Mouse (Mus musculus) megakaryocyte, embryonic 14.5 days (primary cell): ENCODE results near the gene Fcna. TPM values are rescaled to one million over a fixed set of nuclear protein-coding genes. Genes with fewer than 3 reads are reported as not detected.

ENCODE experiments used
- H3K27me3 ChIP-seq: replicated peaks from 2 replicates; pipeline ENCODE3; 2012; ENCODE audit warnings: inconsistent platforms
- H3K36me3 ChIP-seq: replicated peaks from 2 replicates; pipeline ENCODE3; 2012; ENCODE audit warnings: low read length, inconsistent platforms, mixed read lengths
- H3K4me1 ChIP-seq: 2 replicates; pipeline ENCODE4 v1.6.1; 2012; ENCODE audit warnings: inconsistent platforms
- H3K4me3 ChIP-seq: replicated peaks from 2 replicates; pipeline ENCODE3; 2012; ENCODE audit warnings: moderate library complexity, mild to moderate bottlenecking, inconsistent platforms
- H3K9me3 ChIP-seq: 2 replicates; pipeline ENCODE4 v1.6.1; 2012; ENCODE audit warnings: inconsistent platforms
- FLI1 ChIP-seq: IDR thresholded peaks from 2 replicates; pipeline ENCODE4 v1.6.1; 2012; ENCODE audit warnings: low read length, inconsistent platforms, mixed read lengths
- GATA1 ChIP-seq: IDR thresholded peaks from 3 replicates; pipeline ENCODE4 v1.6.1; 2012; ENCODE audit warnings: mixed read lengths, low read length, inconsistent platforms, borderline replicate concordance
- polyA plus RNA-seq: library from polyadenylated mRNA; stranded (reverse); fragments of >175 nt; gene quantifications from 2 replicates; pipeline ENCODE4 v1.2.3, GENCODE M21; 2012; ENCODE audit warnings: low replicate concordance; ENCODE audit not compliant: insufficient read depth

Fcna gene
- polyA plus RNA-seq: 0.49 TPM in 1 of 2 replicates, not detected in the other

DNA sequence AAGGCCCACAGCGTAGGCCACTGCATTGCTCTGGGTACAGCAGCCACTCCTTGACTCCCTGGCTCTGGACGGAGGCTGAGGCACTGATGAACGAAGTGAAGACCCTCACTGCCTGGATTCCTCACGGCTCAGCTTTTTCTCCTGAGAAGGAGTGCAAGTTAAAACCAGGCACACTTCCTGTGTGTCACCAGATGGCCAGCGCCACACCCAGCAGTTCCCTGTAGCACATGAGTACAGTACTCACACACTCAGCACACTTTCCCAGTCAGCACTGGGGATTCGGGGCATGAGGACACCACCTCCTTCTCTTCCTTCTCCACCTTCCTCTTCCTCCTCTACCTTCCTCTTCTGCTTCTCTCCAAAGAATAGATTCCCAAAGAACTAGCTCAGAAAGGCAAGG, at the start of gene Fcna:
Fcna (minus strand) TSS at position 220 of the 400 bp plus-strand sequence.
- no peaks in the 10 kb centered on the region for H3K36me3 ChIP-seq
- peaks cover 10% of the 10 kb centered on the region for H3K4me1 ChIP-seq
- no peaks in the 10 kb centered on the region for H3K9me3 ChIP-seq
- no peak for TF ChIP-seq GATA1
- TF ChIP-seq FLI1: no peak
- peak within 1 kb of the TSS; percentile 33 for H3K4me3 ChIP-seq
- peaks cover 69% of the 10 kb centered on the region for H3K27me3 ChIP-seq

DNA sequence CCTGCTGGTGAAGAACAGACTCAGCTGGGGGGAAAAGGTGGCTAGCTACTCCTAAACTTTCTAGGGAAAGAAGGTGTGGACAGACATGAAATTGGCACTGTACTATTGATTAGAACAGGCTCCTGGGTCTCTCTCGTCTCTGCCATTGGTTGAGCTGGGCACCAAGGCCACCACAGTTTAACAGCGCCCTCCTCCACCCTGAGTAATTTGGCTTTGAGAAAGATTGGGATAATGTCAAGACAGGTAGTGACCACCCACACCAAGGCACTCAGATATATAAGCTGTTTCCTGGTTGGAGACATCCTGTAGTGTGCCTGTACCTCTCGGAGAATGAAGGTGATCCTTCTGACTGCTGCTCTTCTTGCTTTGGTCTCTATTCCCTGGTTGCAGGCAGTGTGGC, 48.7 kb upstream of the Fcna start, which contains the start of gene Lcn6:
Lcn6 (plus strand) TSS at position 301 of the 400 bp plus-strand sequence.
- TF ChIP-seq FLI1: no peak
- no peak for TF ChIP-seq GATA1
- Histone ChIP-seq H3K27me3 (peaks cover 55% of the 10 kb centered on the region), H3K36me3 (no peaks in the 10 kb centered on the region), H3K4me3 (no peak within 1 kb of the TSS), H3K9me3 (no peaks in the 10 kb centered on the region), H3K4me1 (no peaks in the 10 kb centered on the region)

DNA sequence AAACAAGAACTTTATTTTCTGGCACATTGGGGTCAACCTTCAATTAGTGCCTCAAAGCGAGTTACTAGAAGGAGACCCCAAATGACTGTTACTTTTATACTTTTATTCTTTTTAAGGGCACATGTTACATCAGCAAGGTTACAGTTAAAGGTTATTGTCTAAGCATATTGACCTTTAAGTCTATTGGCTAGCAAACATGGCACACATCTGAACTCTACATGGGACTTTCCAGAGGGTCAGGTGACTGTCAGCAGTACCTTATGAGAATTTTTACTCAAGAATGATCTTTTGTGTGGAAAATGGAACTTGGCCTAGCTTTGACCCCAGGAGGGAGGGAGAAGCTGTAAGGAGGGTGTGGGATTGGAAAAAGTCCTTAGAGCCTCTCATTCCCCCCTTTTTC, 38.7 kb upstream of the Fcna start:
- TF ChIP-seq GATA1 (no peak), FLI1 (no peak)
- 0 out of 2 replicates have a peak, but pooled peaks cover 3% of the 10 kb centered on the region for H3K9me3 ChIP-seq
- peaks cover 46% of the 10 kb centered on the region for H3K27me3 ChIP-seq
- no peaks in the 10 kb centered on the region for H3K36me3 ChIP-seq
- H3K4me1 ChIP-seq: no peaks in the 10 kb centered on the region
- no peak overlapping the region for H3K4me3 ChIP-seq

DNA sequence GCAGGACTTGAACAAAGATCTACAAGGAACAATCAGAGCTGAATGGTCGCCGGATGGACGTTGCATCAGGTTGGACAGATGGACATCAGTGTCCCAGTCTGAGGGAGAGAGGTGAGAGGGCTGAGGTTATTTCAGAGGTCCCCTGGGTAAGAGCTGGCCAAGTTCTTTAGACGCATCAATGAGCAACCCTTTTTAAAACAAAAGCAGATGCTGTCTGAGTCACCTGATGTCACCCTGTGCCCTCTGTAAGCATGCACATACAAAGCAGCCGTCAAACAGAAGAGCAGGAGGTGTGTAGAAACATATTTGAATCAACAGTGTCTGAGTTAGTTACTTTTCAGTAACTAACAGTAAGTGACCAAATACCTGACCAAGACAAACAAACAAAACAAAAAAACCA, 36.3 kb upstream of the Fcna start:
- H3K4me1 ChIP-seq: no peaks in the 10 kb centered on the region
- TF ChIP-seq GATA1 (no peak), FLI1 (no peak)

DNA sequence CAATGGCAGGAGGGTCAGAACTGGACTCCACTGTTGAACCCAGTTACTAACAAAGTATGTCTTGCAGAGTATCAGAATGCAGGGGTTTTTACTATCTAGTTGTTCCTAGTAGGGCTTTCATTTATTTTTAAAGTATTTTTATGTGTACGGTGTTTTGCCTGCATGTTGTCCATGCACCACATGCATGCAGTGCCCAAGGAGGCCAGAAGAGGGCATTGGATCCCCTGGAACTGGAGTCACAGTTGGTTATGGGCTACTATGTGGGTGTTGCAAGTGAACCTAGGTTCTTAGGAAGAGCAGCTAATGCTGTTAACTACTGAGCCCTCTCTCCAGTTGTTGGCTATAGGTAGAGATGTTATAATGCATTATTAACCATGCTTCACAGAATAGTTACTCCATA, 35.7 kb upstream of the Fcna start:
- TF ChIP-seq FLI1 (no peak), GATA1 (no peak)
- Histone ChIP-seq H3K36me3 (no peaks in the 10 kb centered on the region), H3K27me3 (peaks cover 56% of the 10 kb centered on the region), H3K4me3 (no peak overlapping the region), H3K9me3 (no peaks in the 10 kb centered on the region), H3K4me1 (no peaks in the 10 kb centered on the region)

More for the DNA sequence above, 36.3 kb upstream of the Fcna start:
- no peaks in the 10 kb centered on the region for H3K9me3 ChIP-seq
- peaks cover 50% of the 10 kb centered on the region for H3K27me3 ChIP-seq
- H3K4me3 ChIP-seq: no peak overlapping the region
- H3K36me3 ChIP-seq: no peaks in the 10 kb centered on the region

DNA sequence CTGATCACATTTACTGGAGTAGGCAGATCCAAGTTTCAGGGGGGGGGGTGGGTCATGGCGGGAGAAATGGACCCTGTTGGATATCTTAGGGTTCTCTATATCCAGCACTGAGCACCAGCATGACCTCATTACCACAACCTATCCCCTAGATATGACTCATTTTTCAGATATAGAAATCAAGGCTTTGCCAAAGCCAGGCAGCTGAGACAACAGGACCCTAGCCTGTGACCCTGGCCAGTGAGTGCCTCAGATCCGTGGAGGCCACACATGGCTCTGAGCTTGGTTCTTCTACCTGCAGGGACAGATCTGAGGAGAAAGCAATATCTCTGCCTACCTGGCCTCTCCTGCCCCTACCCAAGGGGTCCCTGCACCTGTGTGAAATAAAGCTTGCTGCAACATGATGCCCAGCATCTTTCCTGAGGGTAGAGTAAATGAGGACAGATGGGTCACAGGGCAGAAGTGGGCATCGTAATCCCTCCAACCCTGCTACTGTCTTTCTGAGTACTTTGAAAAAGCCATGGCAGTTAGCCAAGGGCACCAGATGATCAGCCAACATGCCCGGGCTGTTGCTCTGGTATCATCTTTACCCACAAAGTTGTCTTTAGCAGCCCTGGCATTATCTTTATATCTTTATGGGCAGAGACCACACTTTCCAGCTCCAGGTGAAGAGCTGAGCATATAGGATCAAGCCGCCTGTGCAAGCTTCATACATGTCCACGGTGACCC, 33.6 kb upstream of the Fcna start:
- Histone ChIP-seq H3K36me3 (no peaks in the 10 kb centered on the region), H3K4me3 (no peak overlapping the region), H3K9me3 (no peaks in the 10 kb centered on the region), H3K27me3 (peaks cover 66% of the 10 kb centered on the region), H3K4me1 (no peaks in the 10 kb centered on the region)
- TF ChIP-seq GATA1 (no peak), FLI1 (no peak)

DNA sequence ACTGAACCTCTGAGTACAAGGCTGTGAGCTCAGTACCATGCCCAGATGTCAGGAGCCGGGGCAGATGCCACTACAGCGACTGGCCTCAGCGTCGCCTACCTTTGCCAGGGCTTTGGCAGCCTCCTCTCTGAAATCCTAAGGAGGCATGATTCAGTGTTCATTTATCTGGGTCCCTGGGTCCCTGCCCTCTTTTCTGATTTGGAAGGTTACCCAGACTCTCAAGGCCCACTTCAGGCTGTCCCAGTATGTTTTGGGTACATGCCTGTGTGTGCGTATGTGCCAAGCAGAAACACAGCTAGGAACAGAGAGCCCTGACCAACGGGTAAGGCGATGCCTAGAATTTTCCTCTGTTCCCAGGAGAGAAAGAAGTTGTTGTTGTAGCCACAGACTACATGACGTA, 32.4 kb upstream of the Fcna start:
- TF ChIP-seq GATA1 (no peak), FLI1 (no peak)

DNA sequence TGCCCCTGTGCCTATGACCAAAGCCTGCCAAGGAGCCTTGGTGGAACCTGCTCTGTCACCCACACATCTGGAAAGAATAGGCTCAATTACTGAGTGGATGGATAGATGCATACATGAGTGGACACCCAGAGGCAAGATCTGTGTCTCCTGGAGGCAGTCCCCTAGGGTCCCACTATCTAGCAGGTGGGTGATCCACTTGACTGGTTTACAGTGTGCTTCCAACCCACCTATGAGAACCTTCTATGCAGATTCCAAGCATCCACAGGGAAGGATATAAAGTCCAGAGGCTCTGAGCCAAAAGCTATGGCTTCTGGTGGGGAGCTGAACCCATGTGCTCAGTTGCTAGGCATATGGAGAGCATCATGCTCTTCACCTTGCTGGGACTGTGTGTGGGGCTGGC, 29.8 kb upstream of the Fcna start, which contains the start of gene Lcn5:
Lcn5 (plus strand) TSS at position 301 of the 400 bp plus-strand sequence.
- Histone ChIP-seq H3K27me3 (peaks cover 89% of the 10 kb centered on the region), H3K9me3 (no peaks in the 10 kb centered on the region), H3K4me1 (no peaks in the 10 kb centered on the region), H3K4me3 (no peak within 1 kb of the TSS), H3K36me3 (no peaks in the 10 kb centered on the region)
- TF ChIP-seq GATA1: no peak
- no peak for TF ChIP-seq FLI1

More for the DNA sequence above, 32.4 kb upstream of the Fcna start:
- H3K4me1 ChIP-seq: no peaks in the 10 kb centered on the region
- H3K36me3 ChIP-seq: no peaks in the 10 kb centered on the region
- H3K27me3 ChIP-seq: peaks cover 75% of the 10 kb centered on the region
- H3K9me3 ChIP-seq: no peaks in the 10 kb centered on the region
- H3K4me3 ChIP-seq: no peak overlapping the region

DNA sequence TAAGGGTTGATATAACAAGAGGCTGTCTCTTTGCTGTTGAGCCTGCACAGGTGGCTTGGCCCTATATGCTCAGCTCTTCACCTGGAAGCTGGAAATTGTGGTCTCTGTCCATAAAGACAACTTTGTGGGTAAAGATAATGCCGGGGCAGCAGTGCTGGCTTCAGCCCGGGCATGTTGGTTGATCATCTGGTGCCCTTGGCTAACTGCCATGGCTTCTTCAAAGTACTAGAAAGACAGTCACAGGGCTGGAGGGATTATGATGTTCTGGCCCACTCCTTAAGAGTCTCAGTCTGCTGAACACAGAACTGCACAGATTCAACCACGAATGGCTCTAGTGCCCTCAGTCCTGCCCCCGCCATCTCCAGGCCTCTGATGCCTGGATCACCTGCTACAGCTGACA, 29.4 kb upstream of the Fcna start:
- Histone ChIP-seq H3K4me3 (no peak overlapping the region), H3K9me3 (no peaks in the 10 kb centered on the region), H3K36me3 (no peaks in the 10 kb centered on the region), H3K27me3 (peaks cover 85% of the 10 kb centered on the region), H3K4me1 (no peaks in the 10 kb centered on the region)
- no peak for TF ChIP-seq FLI1

DNA sequence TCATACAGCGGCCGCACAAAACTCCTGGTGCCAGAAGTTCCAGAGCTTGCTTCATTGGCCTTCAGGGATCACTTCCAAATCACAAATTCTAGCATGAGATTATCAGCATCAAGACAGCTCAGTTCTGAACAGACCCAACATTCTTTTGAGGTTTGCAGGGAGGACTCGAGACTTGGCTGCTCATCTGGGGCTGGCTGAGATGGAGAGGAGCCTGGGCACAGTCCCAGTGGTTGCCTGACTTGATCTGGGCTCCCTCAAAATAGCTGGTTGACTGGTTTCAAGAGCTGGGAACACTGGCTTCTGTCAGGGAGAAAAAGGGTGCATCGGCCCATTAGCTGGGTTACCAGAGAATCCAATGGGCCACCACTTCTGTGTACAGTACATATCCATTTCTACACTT, 28.9 kb upstream of the Fcna start:
- H3K36me3 ChIP-seq: no peaks in the 10 kb centered on the region
- H3K4me1 ChIP-seq: no peaks in the 10 kb centered on the region

DNA sequence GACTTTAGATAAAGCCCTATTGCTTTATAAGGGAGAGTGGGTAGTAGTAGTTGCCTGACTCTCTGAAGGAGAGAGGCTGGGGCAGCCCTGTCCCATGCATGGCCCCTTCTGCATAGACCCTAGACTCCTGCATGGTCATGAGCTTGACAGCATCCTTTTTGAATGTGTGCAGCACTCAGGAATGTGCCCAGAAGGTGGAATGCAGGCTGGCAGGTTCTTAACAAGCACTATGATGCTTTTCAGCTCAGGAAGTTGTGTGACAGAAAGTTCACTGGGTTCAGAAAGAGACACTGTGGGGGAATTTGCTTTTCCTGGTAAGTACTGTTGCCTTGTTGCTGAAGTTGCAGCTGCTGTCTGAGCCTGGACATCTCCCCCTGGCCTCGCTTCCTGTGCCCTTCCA, 26.7 kb upstream of the Fcna start:
- Histone ChIP-seq H3K4me1 (peaks cover 6% of the 10 kb centered on the region), H3K9me3 (no peaks in the 10 kb centered on the region), H3K4me3 (no peak overlapping the region), H3K36me3 (no peaks in the 10 kb centered on the region), H3K27me3 (peaks cover 87% of the 10 kb centered on the region)
- TF ChIP-seq FLI1 (no peak), GATA1 (no peak)

More for the DNA sequence above, 28.9 kb upstream of the Fcna start:
- Histone ChIP-seq H3K9me3 (no peaks in the 10 kb centered on the region), H3K4me3 (no peak overlapping the region), H3K27me3 (peaks cover 83% of the 10 kb centered on the region)
- TF ChIP-seq GATA1: no peak
- no peak for TF ChIP-seq FLI1
